Comparison of ENCODE assay signal across 18 mouse cellular contexts in the genomic region with DNA sequence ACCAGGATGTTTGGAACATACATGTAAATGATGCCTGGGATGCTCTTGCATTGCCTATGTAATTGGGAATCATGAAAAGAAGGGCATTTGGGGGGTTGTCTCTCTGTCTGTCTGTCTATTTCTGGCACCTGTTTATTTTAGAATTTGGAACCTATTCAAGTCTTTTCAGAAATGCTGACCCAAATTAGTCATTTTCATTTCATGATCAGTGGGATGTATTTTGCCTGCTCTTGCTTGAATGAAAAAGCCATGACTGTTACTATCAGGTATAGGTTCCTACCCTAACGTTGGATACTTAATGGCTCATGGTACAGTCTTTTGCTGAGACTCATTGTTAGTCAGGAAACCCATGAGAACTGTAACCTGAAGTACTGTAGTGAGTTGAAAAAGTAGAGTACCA.
DNase-seq lines count a peak whose midpoint lies in the region; ATAC-seq and TF ChIP-seq lines count a peak whose summit lies in the region.
"Had no signal": no experiment of that assay in that cellular context is flagged by ENCODE, and none has a peak within 500 bp of the region (broad histone marks: within the 10 kb centered on the region; RNA-seq: fewer than 3 reads in every experiment).

No protein-coding gene starts in this region.

- no peak overlapping the region for H3K9ac ChIP-seq in heart, embryonic 13.5 days
- H3K9ac ChIP-seq in forebrain, postnatal 0 days: no peak overlapping the region
- H3K9ac ChIP-seq: embryonic facial prominence, embryonic 12.5 days; forebrain, embryonic 13.5 days; forebrain, embryonic 15.5 days had no signal

- H3K4me2 ChIP-seq in heart, embryonic 13.5 days: no peak overlapping the region
- no peak overlapping the region for H3K4me2 ChIP-seq in forebrain, postnatal 0 days (ENCODE audit: low read depth)
- H3K4me2 ChIP-seq: embryonic facial prominence, embryonic 12.5 days; forebrain, embryonic 13.5 days; forebrain, embryonic 15.5 days had no signal

- 84% methylated on average over 1 of the region's 1 CpGs for WGBS in heart, embryonic 13.5 days
- 71% methylated on average over 1 of the region's 1 CpGs for WGBS in forebrain, postnatal 0 days

- no peaks in the 10 kb centered on the region for H3K9me3 ChIP-seq in heart, embryonic 13.5 days
- no peaks in the 10 kb centered on the region for H3K9me3 ChIP-seq in forebrain, postnatal 0 days (ENCODE audit: low read length)
- H3K9me3 ChIP-seq: embryonic facial prominence, embryonic 10.5 days; embryonic facial prominence, embryonic 12.5 days; forebrain, embryonic 13.5 days; forebrain, embryonic 15.5 days had no signal

- ATAC-seq in frontal cortex, adult (ENCODE audit: low TSS enrichment): peak; percentile 27; the same call in 1 of the 2 replicates
- ATAC-seq in heart, embryonic 13.5 days (ENCODE audit: extremely low read depth, insufficient number of reproducible peaks, low FRiP score, low TSS enrichment): no peak
- no peak for ATAC-seq in forebrain, postnatal 0 days
- ATAC-seq: activated CD4-positive, CD25-positive, alpha-beta regulatory T cell, adult 4 months; forebrain, embryonic 13.5 days; forebrain, embryonic 15.5 days; Patski had no signal

- TF ChIP-seq CTCF in forebrain, postnatal 0 days (IDR thresholded peaks at IDR 0.05; ENCODE audit: low read depth): no peak

- H3K27me3 ChIP-seq in heart, embryonic 13.5 days (replicated peaks): no peaks in the 10 kb centered on the region
- no peaks in the 10 kb centered on the region for H3K27me3 ChIP-seq in forebrain, postnatal 0 days (ENCODE audit: insufficient read depth, low read length)
- H3K27me3 ChIP-seq: embryonic facial prominence, embryonic 12.5 days; forebrain, embryonic 13.5 days; forebrain, embryonic 15.5 days; Patski had no signal

- no peaks in the 10 kb centered on the region for H3K36me3 ChIP-seq in heart, embryonic 13.5 days
- H3K36me3 ChIP-seq in forebrain, postnatal 0 days (ENCODE audit: insufficient read depth): no peaks in the 10 kb centered on the region
- H3K36me3 ChIP-seq: embryonic facial prominence, embryonic 10.5 days; embryonic facial prominence, embryonic 12.5 days; forebrain, embryonic 15.5 days had no signal

- no peak overlapping the region for H3K4me3 ChIP-seq in heart, embryonic 13.5 days
- no peak overlapping the region for H3K4me3 ChIP-seq in forebrain, postnatal 0 days (ENCODE audit: low read depth, low read length)
- H3K4me3 ChIP-seq: embryonic facial prominence, embryonic 10.5 days; embryonic facial prominence, embryonic 12.5 days; forebrain, embryonic 13.5 days; forebrain, embryonic 15.5 days had no signal

- peaks cover 45% of the 10 kb centered on the region for H3K4me1 ChIP-seq in heart, embryonic 13.5 days
- H3K4me1 ChIP-seq in forebrain, postnatal 0 days (ENCODE audit: insufficient read depth): no peaks in the 10 kb centered on the region
- H3K4me1 ChIP-seq: forebrain, embryonic 15.5 days had no signal

- 0 out of 2 replicates have a peak overlapping the region, but pooled peaks have one; percentile 8 for H3K27ac ChIP-seq in heart, embryonic 13.5 days (replicated peaks)
- no peak overlapping the region for H3K27ac ChIP-seq in forebrain, postnatal 0 days (ENCODE audit: low read depth, low read length)
- H3K27ac ChIP-seq: embryonic facial prominence, embryonic 10.5 days; embryonic facial prominence, embryonic 12.5 days; forebrain, embryonic 13.5 days; forebrain, embryonic 15.5 days had no signal

- DNase-seq in frontal cortex, postnatal 10 days (ENCODE audit: low spot score in 2 of 2): no peak
- no peak for DNase-seq in heart, adult 11 months
- peak; percentile 21 for DNase-seq in brain, adult 2 months (ENCODE audit: low read depth, low spot score)
- DNase-seq in forebrain, postnatal 0 days: no peak
- DNase-seq: adrenal gland, postnatal 10 days; adrenal gland, postnatal 25 days; cerebellum, adult 18-20 months; cerebellum, adult 8-10 months; cerebellum, postnatal 10 days; cerebellum, postnatal 25 days had no signal
